Mouse (Mus musculus): Measurements from ENCODE around the gene Ddah1.
"Not testable (repeated sequence)": the region's sequence is repeated elsewhere in the genome, so short reads cannot be mapped to it uniquely, and the experiment has no call there.

The Ddah1 gene

DNA sequence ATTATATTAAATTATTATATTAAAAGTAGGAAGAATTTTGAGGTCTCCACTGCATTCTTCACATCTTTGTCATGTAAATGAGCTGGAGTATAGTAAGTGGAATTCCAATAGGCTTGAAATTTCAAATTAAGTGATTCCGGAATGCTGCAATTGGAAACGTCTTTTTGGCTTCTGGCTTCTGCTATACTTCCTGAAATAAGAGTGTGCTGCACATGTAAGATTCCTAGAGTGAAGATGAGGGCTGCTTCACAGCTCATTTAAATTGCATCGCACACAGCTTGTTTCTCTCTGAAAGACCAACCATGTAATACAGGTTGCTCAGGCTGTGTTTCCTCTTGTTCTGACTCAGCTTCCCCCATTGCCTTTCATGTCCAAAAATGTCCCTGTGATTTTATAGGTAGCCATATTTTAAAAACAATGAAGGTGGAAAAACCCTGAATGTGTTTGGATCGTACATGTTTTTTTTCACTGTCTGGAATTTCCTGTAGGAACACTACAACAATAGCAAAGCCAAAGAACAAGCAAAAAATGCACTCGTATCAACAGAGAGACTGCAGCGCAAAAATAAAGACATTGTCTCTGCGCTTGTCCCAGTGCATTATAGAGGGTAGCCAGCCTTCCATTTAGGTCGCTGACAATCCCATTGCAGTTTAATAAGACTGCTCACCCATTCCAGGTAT is 105.7 kb downstream of the Ddah1 start:
- DNase-seq (ENCODE audit: low spot score in 2 of 2) = no peak

GRCm38 (mm10) chr3:145864713-145865233 is 106.3 kb downstream of the Ddah1 start:
- DNase-seq (ENCODE audit: low spot score in 2 of 2) = no peak

GRCm38 (mm10) chr3:145872680-145873079 is 114.2 kb downstream of the Ddah1 start:
- DNase-seq (ENCODE audit: low spot score in 2 of 2) = no peak

GRCm38 (mm10) chr3:145873271-145873670 is 114.8 kb downstream of the Ddah1 start:
- no peak for DNase-seq (ENCODE audit: low spot score in 2 of 2)

DNA sequence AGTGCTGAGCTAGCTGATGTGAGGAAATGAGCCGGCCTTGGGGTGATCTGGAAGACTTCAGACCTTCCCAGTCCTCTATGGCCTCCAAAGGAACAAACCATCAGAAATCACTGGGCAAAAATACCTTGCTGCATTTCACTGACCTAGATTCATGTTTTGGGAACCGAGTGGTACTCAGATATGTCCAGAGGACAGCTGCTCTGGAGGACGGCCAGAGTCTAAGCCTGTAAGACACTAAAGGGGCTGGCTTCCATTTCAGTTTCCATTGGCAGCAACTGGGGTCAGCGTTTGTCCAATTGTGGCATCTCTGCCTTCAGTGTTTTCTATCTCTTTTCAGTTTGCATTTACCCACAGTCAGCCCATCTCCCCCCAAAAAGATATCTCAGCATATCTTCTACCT is 115.7 kb downstream of the Ddah1 start:
- DNase-seq (ENCODE audit: low spot score in 2 of 2) = no peak

GRCm38 (mm10) chr3:145876120-145876519 is 117.6 kb downstream of the Ddah1 start:
- DNase-seq (ENCODE audit: low spot score in 2 of 2) = no peak

- not testable (repeated sequence) for DNase-seq (ENCODE audit: low spot score in 2 of 2)
Measured at GRCm38 (mm10) chr3:145878867-145879266, 120.4 kb downstream of the Ddah1 start.

DNA sequence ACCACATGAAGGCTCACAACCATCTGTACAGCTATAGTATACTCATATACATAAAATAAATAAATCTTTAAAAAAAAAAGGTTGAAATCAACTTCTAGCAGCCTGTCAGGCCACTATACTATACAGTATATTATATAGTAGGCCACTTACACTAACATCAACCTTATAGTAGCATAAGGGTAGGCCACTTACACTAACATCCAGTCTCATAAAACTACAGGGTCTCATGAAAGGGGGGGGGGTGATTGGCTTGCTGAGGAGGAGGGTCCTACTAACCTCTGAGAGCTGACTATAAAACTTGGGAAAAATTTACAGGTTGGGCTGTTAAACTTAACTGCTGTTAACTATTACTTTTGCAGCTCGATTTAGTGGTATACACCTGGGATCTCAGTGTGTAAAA is 121.9 kb downstream of the Ddah1 start:
- DNase-seq (ENCODE audit: low spot score in 2 of 2) = no peak

GRCm38 (mm10) chr3:145882076-145882874 is 123.8 kb downstream of the Ddah1 start:
- no peak for DNase-seq (ENCODE audit: low spot score in 2 of 2)

- DNase-seq (ENCODE audit: low spot score in 2 of 2) = no peak
Measured at GRCm38 (mm10) chr3:145883233-145883632, 124.8 kb downstream of the Ddah1 start.

DNA sequence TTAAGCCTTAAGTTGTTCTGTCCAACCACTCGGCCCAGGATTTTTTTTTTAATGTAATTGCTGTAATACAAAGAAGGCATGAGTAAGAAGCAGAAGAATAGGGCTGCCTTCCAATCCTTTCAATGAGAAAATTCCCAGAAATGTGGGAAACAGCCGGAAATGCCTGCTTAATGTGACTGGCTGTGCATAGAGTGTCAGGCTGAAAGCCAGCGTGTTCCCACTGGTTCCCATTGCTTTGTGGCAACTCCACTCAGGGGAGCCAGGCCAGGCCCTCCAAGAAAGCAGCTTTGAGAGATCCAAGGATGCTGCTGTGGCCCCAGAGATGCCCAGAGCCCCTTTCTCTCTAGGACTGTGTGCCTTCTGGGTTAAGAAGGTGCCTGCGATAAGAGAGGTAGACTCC is 126.9 kb downstream of the Ddah1 start:
- no peak for DNase-seq (ENCODE audit: low spot score in 2 of 2)

DNA sequence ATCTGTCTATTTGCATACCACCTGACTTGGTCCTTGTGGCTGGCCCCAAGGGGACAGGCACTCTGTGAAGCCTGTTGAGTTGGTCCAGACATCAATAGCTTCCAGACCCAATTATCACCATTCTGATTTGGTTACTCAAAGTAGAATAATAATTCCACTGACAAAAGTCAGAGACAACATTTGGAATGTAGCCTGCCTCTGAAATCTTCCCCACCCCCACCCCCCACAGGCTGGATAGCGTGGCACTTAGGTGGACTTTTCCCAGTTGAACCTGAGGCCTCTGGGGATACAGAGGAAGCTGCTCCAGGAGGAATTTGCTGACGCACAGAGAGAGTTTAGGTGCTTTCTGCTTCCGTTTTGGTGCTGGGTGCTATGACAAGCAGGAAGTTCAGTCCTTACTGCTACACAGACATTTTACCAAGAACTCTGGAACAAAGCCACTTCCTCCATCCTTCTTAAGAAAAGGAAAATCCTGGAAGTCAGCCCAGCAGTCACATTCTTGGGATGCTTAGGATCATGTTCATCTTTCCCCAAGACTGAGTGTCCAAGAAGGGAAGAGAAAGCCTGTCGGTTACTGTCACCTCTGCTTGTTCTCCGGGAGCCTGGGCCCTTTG is 127.5 kb downstream of the Ddah1 start:
- no peak for DNase-seq (ENCODE audit: low spot score in 2 of 2)

DNA sequence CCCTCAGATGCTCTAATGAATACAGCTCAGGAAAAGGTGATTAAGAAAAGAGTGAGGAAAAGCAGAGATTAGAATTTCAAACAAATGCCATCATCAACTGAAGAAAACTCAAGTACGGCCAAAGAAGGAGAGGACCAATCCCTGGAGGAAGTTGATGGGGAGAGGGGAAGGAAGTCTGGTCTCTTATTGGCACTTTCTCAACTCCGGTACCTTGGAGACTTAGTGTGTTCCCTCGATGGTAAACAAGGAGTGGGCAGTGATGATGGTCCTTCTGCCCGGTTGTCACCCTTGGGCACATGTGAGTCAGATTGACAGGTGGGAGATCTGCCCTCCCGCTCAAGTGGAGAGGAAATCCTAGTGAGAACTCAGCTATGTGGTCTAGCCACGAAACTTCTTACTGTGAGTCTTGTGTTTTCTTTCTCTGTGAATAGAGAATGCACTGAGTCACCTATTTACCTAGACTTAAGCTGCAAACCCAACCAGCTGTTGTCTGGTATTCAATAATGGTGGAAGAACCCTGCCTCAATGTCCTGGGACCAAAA is 129.0 kb downstream of the Ddah1 start:
- DNase-seq (ENCODE audit: low spot score in 2 of 2) = no peak

GRCm38 (mm10) chr3:145890346-145891132 is 132.1 kb downstream of the Ddah1 start:
- DNase-seq (ENCODE audit: low spot score in 2 of 2) = no peak

DNA sequence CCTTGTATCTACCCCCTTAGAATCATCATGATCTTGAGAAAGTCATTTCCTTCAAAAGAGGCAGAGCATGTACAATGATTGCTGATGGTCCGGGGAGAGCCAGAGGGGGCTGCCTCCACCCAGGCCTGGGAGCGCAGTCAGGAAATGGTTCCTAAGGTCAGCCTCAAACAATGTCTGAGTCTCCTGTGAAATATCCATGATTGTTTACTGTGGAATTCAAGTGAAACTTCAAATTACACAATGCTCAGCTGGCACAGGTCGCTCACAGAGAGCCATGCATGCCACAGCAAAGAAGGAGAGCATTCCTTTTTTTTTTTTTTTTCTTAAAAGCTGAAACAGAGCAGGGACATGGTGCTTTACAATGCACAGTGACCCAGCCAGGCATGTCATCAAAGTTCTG is 134.0 kb downstream of the Ddah1 start:
- DNase-seq (ENCODE audit: low spot score in 2 of 2) = no peak

DNA sequence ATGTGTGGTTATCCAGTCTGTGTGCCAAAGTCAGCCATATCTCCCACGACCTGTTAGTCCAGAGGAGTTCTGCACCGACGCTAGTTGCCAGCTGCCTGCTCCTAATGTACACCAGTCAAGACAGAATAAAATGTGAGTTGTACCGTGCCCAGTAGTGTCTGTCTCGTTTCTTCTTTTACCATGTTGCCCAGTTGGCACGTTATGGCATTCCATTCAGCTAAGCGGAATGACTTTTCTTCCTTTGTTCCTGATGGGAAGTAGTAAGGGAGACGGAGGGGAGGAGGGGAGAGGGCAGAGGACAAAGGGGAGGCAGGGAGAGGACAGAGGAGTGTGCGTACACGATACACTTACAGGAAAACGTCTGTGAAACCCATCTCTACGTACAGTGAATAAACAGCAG is 135.7 kb downstream of the Ddah1 start:
- no peak for DNase-seq (ENCODE audit: low spot score in 2 of 2)

DNA sequence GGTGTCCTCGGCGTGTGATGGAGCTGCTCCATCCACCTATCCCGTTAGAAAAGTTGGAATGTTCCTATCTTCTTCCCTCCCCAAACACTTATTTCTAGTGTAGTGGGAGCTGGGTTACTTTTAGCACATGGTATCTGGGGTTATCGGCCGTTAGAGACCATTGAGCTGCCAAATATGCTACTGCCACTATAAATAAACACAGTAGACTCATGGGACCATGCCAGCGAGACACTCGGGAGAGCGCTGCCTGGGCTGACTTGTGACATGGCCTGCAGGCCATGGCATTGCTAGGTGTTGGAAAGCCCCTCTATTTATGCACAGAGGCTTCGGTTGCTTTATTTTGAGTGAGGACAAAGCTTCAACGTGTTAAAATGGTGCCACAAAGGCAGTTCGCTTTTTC is 139.3 kb downstream of the Ddah1 start:
- DNase-seq (ENCODE audit: low spot score in 2 of 2) = no peak

DNA sequence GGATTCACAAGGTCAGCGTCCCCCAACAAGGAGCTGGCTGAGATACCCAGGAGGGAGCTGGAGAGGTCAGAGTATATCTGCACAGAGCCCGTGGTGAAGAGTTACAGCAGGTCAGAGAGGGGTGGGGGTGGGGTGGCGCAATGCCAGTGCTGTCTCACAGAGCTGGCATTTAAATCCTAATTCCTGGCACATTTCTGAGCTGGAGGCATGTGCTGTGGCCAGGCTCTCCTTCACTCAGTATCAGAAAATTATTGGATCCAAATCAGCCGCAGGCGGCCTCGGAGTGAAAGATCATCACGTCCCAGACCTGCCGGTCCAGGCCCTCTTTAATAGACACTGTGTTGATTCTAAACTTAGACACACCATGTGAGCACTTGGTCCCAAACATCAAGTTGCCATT is 141.4 kb downstream of the Ddah1 start:
- no peak for DNase-seq (ENCODE audit: low spot score in 2 of 2)

- no peak for DNase-seq (ENCODE audit: low spot score in 2 of 2)
Measured at GRCm38 (mm10) chr3:145903530-145903929, 145.1 kb downstream of the Ddah1 start.

DNA sequence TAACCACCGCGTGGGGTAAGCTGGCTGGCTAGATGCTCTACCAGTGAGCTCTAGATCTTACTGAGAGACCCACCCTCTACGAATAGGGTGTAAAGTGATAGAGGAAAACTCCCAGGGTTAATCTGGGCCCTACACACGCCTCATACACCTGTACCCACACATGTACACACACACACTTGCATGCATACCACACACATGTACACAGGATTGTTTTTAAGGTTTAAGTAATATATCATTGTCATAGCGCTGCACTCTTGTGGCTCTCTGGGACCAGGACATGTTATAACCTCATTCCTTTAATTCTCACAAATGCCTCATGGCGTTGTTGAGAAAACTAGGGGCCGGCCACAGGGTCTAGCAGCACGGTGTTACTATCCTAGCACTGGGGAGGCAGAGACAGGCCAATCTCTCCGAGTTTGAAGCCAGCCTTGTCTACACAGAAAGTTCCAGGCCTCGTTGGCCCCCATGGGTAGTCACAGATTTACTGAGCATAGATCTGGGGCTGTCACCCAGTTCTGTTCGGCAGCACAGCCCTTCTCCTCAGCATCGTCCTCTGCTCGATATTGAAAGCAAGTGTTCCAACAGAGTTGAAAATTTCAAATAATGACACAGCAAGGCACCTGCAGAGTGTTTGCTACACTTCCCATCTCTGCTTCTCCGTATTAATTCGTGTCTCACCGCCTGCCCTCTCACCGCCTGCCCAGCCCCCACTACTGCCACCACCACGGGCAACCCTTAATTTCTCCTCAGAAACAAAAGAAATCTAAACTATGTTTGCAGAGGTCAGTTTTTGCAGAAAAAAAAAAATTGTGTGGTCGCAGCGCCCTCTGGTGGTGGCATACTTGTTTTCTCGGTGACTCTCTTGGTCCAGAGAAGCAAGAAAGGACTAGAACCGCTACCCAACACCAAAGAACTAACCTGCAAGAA is 146.6 kb downstream of the Ddah1 start:
- DNase-seq (ENCODE audit: low spot score in 2 of 2) = peak in 1 of 2 experiments; percentile 30
